Mouse (Mus musculus): ENCODE results near the gene Gm10376. TPM values are rescaled to one million over a fixed set of nuclear protein-coding genes. Genes with fewer than 3 reads are reported as not detected.

Gm10376 gene
- not detected in 2 replicates for polyA plus RNA-seq (2012; ENCODE audit: low replicate concordance)

DNA sequence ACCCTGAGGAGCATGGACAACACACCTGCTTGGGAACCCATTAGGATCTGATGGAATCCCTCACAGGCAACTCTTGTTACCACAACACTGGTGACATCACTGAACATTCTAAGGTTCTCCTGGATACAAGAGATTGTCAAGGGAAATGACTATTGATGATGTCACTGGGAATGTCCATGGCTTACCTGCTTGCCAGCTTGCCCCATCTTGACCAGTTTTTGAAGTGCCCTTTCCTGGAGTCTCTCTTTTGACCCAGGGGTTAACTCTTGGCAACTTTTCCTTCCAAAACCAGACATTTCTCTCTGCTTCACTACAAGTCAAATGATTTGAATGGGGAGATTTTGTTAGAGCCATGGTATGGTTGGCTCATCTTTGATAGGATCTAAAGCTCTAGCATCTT, at the start of gene Gm10376:
Gene Gm10376 (minus strand): TSS at position 101 of the 400 bp plus-strand sequence.

DNA sequence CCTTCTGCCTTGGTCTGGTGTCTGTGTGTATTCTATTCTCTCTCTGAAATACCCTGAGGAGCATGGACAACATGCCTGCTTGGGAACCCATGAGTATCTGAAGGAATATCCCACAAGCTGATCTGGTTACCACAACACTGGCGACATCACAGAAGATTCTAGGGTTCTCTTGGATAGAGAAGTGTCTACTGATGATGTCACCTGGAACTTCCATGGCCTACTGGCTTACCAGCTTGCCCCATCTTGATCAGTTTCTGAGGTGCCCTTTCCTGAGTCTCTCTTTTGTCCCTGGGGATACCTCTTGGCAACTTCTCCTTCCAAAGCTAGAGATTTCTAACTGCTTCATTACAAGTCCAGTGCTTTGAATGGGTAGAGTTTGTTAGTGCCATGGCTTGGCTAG, 21.9 kb downstream of the Gm10376 start, which contains the start of gene Gm8082:
Gene Gm8082 (minus strand): TSS at position 101 of the 400 bp plus-strand sequence.

Other genes with a start within 250 kb of the Gm10376 start
- gene Gm3015, start 246.8 kb downstream of the Gm10376 start, polyA plus RNA-seq (2012; ENCODE audit: low replicate concordance), result not detected in 2 replicates
- not detected in 2 replicates for gene Gm10377, start 217.6 kb downstream of the Gm10376 start, polyA plus RNA-seq (2012; ENCODE audit: low replicate concordance)
- not detected in 2 replicates for gene Gm21977, start 162.2 kb downstream of the Gm10376 start, polyA plus RNA-seq (2012; ENCODE audit: low replicate concordance)
- not detected in 2 replicates for gene Gm8082, start 22.0 kb downstream of the Gm10376 start, polyA plus RNA-seq (2012; ENCODE audit: low replicate concordance)
- not detected in 2 replicates for gene Gm8094, start 61.0 kb upstream of the Gm10376 start, polyA plus RNA-seq (2012; ENCODE audit: low replicate concordance)
- gene Gm8104, start 85.0 kb upstream of the Gm10376 start, polyA plus RNA-seq (2012; ENCODE audit: low replicate concordance), result not detected in 2 replicates
- gene Gm7233, start 164.2 kb upstream of the Gm10376 start, polyA plus RNA-seq (2012; ENCODE audit: low replicate concordance), result not detected in 2 replicates
- gene Gm8122, start 219.7 kb upstream of the Gm10376 start, polyA plus RNA-seq (2012; ENCODE audit: low replicate concordance), result not detected in 2 replicates
- gene Gm8126, start 243.0 kb upstream of the Gm10376 start, polyA plus RNA-seq (2012; ENCODE audit: low replicate concordance), result not detected in 2 replicates

All from hematopoietic multipotent progenitor cell, adult 10-12 weeks (in vitro differentiated cells).